Mouse (Mus musculus): Measurements from ENCODE around the gene Gm9573. TPM values are rescaled to one million over a fixed set of nuclear protein-coding genes. Genes with fewer than 3 reads are reported as not detected.

Gene Gm9573
- polyA plus RNA-seq, 1 experiment from 2014 or later: not detected

DNA sequence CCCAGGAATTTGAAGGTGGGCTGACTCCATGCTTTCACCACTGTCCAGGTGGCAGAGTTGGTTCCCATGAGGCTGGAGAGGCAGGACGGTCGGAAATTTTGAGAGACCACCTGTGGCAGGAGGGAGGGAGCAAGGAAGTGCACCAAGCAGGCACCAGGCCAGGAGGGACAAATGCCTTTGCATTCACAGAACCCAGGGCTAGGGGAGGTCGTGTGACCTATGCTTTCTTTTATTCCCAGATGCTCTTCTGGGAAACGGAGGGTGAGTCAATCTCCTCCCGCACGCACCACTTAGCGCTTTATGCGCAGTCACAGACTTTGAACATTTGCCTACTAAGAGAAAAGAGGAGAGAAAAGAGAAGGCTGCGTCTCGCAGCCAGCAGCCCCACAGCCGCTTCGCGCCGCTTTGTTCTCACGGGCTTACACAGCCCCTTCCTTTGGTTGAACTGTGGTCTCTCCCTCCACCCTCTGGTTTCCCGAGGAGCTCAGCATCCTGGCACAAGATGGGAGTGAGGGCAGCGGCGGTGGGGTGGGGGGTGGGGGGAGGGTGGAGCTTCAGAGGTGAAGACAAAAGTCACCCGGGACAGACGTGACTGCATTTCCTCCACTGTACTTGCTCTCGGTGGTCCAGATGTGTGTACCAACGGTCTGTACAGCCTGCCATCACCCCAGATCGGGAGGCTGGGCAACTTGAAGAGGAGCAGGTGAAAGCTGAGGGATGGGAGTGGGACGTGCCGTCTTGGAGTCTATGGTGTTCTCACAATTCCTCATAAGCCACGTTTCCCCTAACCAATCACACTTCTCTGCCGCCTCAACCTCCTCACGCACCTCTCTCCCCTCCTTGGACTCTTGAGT lies 57.1 kb downstream of the Gm9573 start:
- Histone ChIP-seq H3K9ac (replicated peaks; ENCODE audit: low read depth, low read length) (peak overlapping the region; percentile 11; the same call in 1 of the 2 replicates), H3K27me3 (ENCODE audit: control insufficient read depth, insufficient read depth, low read length) (no peaks in the 10 kb centered on the region), H3K4me1 (ENCODE audit: control insufficient read depth, insufficient read depth, low read length) (peaks cover 5% of the 10 kb centered on the region; the same call in 1 of the 2 replicates), H3K27ac (ENCODE audit: low read depth, low read length) (no peak overlapping the region), H3K9me3 (ENCODE audit: control insufficient read depth, low read length) (no peaks in the 10 kb centered on the region), H3K4me3 (ENCODE audit: low read depth, low read length) (peak overlapping the region; percentile 20; the same call in 1 of the 2 replicates), H3K36me3 (ENCODE audit: control insufficient read depth, insufficient read depth, low read length) (no peaks in the 10 kb centered on the region), H3K4me2 (ENCODE audit: low read depth, low read length) (peak overlapping the region; percentile 49; the same call in 1 of the 2 replicates)
- WGBS: 1% methylated on average over 28 of the region's 28 CpGs
- ATAC-seq (ENCODE audit: low read depth): peak; percentile 78; the same call in 1 of the 2 replicates

Other genes starting within 250 kb of the Gm9573 start
- 0.55 and 0.90 TPM in 2 replicates for gene H2-Q4, start 247.0 kb downstream of the Gm9573 start, polyA plus RNA-seq (2014; fragmentation: Nextera tagmentation; extraction: Ambion mirVana)
- gene H2-Q6, start 201.8 kb downstream of the Gm9573 start, polyA plus RNA-seq (2014; fragmentation: Nextera tagmentation; extraction: Ambion mirVana): 0.54 and 1.4 TPM in 2 replicates
- 4.3 and 5.5 TPM in 2 replicates for gene H2-Q7, start 187.5 kb downstream of the Gm9573 start, polyA plus RNA-seq (2014; fragmentation: Nextera tagmentation; extraction: Ambion mirVana)
- gene H2-Q10, start 156.5 kb downstream of the Gm9573 start, polyA plus RNA-seq (2014; fragmentation: Nextera tagmentation; extraction: Ambion mirVana): 0.27 TPM in 1 of 2 replicates, not detected in the other
- not detected in 2 replicates for gene Pou5f1, start 120.6 kb downstream of the Gm9573 start, polyA plus RNA-seq (2014; fragmentation: Nextera tagmentation; extraction: Ambion mirVana)
- 8.9 and 10.6 TPM in 2 replicates for gene Tcf19, start 109.8 kb downstream of the Gm9573 start, polyA plus RNA-seq (2014; fragmentation: Nextera tagmentation; extraction: Ambion mirVana)
- 2.4 and 4.9 TPM in 2 replicates for gene Cchcr1, start 109.5 kb downstream of the Gm9573 start, polyA plus RNA-seq (2014; fragmentation: Nextera tagmentation; extraction: Ambion mirVana)
- 0.51 and 0.66 TPM in 2 replicates for gene Psors1c2, start 93.4 kb downstream of the Gm9573 start, polyA plus RNA-seq (2014; fragmentation: Nextera tagmentation; extraction: Ambion mirVana)
- 0.21 TPM in 1 of 2 replicates, not detected in the other for gene Cdsn, start 74.5 kb downstream of the Gm9573 start, polyA plus RNA-seq (2014; fragmentation: Nextera tagmentation; extraction: Ambion mirVana)
- not detected in 2 replicates for gene 2300002M23Rik, start 59.2 kb downstream of the Gm9573 start, polyA plus RNA-seq (2014; fragmentation: Nextera tagmentation; extraction: Ambion mirVana)
- not detected in 2 replicates for gene Sfta2, start 25.1 kb downstream of the Gm9573 start, polyA plus RNA-seq (2014; fragmentation: Nextera tagmentation; extraction: Ambion mirVana)
- gene Mucl3, start 17.1 kb upstream of the Gm9573 start, polyA plus RNA-seq (2014; fragmentation: Nextera tagmentation; extraction: Ambion mirVana): not detected in 2 replicates
- gene Vars2, start 41.0 kb upstream of the Gm9573 start, polyA plus RNA-seq (2014; fragmentation: Nextera tagmentation; extraction: Ambion mirVana): 10.7 and 11.7 TPM in 2 replicates
- 20.7 and 21.0 TPM in 2 replicates for gene Gtf2h4, start 47.1 kb upstream of the Gm9573 start, polyA plus RNA-seq (2014; fragmentation: Nextera tagmentation; extraction: Ambion mirVana)
- 48.6 and 65.6 TPM in 2 replicates for gene Ddr1, start 78.0 kb upstream of the Gm9573 start, polyA plus RNA-seq (2014; fragmentation: Nextera tagmentation; extraction: Ambion mirVana)
- 4.2 and 6.9 TPM in 2 replicates for gene Ier3, start 195.0 kb upstream of the Gm9573 start, polyA plus RNA-seq (2014; fragmentation: Nextera tagmentation; extraction: Ambion mirVana)
- 100 and 121 TPM in 2 replicates for gene Flot1, start 196.6 kb upstream of the Gm9573 start, polyA plus RNA-seq (2014; fragmentation: Nextera tagmentation; extraction: Ambion mirVana)
- gene Tubb5, start 211.7 kb upstream of the Gm9573 start, polyA plus RNA-seq (2014; fragmentation: Nextera tagmentation; extraction: Ambion mirVana): 1,611 and 1,626 TPM in 2 replicates
- gene Mdc1, start 214.9 kb upstream of the Gm9573 start, polyA plus RNA-seq (2014; fragmentation: Nextera tagmentation; extraction: Ambion mirVana): 6.0 and 8.5 TPM in 2 replicates
- gene Nrm, start 234.7 kb upstream of the Gm9573 start, polyA plus RNA-seq (2014; fragmentation: Nextera tagmentation; extraction: Ambion mirVana): 15.7 and 16.9 TPM in 2 replicates
- gene Ppp1r18, start 239.0 kb upstream of the Gm9573 start, polyA plus RNA-seq (2014; fragmentation: Nextera tagmentation; extraction: Ambion mirVana): 18.0 and 27.3 TPM in 2 replicates

Data from neural tube, embryonic 14.5 days (tissue).